Mouse (Mus musculus): ENCODE measurements around the gene L1cam. TPM values are rescaled to one million over a fixed set of nuclear protein-coding genes. Genes with fewer than 3 reads are reported as not detected.

L1cam gene
- polyA plus RNA-seq (2012; rRNA removed): 24.9 and 32.0 TPM in 2 replicates

DNA sequence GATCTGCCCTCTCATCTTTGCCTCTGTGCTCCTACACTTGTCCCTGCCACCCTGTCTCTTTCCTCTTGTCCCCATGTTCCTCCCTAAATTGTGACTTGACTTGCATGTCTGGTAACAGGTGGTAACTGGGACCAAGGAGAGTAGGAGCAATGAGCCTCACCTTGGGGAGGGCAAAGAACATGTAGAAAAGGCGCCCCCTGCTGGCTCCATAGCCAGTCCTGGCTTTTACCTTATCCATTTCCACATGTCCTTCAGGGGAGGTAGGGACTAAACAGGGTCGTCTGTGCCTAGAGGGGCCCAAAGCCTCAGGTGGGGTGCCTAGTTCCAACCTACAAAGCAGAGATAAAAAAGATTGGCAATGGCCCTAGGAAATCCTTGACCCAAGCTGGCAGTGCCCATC is at the start of gene L1cam:
Gene L1cam (minus strand): TSS at position 387 of the 400 bp plus-strand sequence.
- peak; percentile 43 for DNase-seq (ENCODE audit: low spot score)

DNA sequence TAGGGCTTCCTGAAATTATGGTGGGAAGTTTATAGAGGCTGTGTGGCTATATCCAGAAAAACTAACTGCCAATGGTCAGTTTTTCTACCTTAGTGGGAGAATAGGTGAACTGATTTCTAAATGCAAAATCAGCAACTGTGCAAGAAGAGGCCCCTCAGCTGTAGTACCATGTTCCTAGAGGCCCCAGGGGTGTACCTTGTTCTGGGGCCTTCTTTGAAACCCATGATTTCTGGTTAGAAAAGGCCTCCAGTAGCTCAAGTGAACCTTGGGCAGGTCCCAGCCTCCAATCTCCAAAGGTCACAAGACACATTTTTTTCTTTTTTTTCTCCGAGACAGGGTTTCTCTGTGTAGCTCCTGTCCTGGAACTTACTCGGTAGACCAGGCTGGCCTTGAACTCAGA is 46.4 kb upstream of the L1cam start:
- no peak for DNase-seq (ENCODE audit: low spot score)

DNA sequence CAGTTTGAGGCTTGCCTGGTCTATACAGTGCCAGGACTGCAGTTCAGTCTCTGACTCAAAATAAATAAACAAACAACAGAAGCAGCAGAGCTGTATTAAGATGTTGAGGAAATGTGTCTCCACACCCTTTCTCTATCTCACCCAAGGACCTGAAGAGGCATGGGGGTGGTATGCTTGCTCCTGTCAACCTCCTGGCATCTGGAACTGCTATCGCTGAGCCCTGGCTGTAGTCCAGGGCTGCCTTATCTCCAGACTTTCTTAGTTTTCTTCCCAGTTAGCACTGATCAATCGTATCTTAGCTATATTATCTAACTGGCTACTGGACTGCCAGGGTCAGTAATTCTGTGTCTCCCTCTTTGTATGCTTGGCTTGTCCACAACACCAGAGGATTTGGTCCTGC is 46.0 kb upstream of the L1cam start:
- DNase-seq (ENCODE audit: low spot score): no peak

DNA sequence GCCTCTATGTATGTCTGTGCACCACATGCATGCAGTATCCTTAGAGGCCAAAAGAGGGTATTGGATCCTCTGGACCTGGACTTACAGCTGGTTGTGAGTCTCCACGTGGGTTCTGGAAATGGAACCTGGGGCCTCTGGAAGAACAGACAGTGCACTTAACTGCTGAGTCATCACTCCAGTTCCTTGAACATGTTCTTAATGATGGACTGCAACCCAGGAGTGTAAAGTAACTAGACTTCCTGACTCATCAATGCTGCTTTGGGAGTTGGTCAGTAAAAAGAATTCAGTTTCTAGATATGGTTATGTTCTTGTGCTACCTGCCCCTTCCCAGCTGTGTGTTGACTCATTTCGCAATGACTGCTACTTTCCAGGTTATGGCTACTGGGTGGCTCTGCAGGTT is 36.0 kb upstream of the L1cam start:
- no peak for DNase-seq (ENCODE audit: low spot score)

DNA sequence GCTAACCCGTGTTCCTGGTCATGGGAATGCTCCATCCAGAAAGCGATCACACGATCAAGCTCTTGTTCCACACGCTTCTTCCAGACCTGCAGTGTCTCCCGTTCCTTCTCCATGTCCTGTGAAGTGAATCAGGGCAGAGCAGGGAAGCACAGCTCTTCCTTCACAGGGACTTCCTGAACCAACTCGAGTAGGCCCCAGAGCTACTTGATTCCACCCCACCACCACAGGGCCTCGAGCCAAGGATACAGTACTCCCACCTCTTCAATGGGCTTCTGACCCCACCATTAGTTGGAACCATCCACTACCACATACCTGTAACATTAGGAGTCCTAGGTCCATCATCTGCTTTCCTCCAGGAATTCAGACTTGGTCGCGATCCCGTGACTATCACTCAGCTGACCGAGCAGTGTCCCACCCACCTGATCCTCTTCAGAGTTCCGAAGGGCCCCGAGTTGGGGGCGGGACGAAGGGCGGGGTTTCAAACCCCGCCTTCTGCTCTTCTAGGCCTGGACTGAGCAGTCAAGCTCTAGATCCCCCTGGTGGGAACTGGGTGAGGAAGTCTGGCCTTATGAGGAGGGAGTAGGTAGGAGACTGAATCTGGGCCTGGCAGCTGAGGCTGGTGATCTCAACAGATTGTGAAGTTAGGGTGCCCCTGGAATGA is 34.6 kb upstream of the L1cam start, which contains the start of gene Renbp:
Gene Renbp (minus strand): TSS at position 449 of the 661 bp plus-strand sequence.
- DNase-seq (ENCODE audit: low spot score): no peak

DNA sequence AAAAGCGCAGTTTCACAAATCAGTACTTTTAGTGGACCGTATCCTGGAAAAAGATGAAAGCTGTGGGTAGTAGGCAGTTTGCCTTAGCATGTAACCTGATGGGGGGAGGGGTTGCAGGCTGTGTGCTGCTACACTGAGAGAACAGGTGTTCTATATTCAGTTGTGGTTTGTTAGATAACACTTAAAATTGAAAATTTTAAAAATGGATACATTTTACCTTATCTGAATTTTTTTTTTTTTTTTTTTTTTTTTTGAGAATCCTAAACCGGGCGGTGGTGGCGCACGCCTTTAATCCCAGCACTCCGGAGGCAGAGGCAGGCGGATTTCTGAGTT is 26.6 kb upstream of the L1cam start:
- DNase-seq (ENCODE audit: low spot score): no peak

DNA sequence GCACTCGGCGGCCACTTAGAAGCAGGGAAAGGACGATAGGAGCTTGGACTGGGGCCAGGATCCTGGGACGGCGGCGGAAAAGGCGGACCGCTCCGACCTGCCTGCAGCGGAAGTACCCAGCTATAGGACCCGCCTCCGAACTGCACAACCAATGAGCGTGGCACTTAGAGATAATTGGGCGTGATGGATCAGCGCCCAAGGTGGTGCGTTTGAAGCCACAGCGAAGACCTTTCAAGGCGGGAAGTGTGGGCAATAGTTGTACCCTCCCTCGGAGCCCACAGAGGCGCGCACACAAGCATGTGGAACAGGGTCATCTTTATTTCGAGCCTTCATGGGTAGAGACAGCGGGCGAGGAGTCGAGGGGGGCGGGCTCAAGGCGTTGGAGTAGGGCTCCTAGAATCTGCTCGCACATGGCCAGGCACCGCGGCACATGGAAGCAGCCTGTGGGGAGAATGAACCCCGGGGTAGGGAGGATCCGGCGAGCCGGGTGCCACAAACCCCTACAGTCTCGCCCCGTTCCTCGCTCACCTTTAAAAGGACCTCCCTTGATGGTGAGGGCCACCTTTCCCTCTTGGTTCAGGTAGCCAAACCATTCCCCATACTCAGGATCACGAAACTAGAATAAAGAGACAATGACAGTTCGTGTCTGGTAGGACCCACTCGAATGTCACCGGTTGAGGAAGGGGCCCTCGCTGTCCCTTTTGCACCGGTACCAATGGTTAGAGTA is 26.1 kb upstream of the L1cam start, which contains the start of the genes Arhgap4 and Naa10:
Gene Arhgap4 (minus strand): TSS at position 48 of the 727 bp plus-strand sequence.
Gene Naa10 (minus strand): TSS at position 122 of the 727 bp plus-strand sequence.
- DNase-seq (ENCODE audit: low spot score): peak; percentile 64

DNA sequence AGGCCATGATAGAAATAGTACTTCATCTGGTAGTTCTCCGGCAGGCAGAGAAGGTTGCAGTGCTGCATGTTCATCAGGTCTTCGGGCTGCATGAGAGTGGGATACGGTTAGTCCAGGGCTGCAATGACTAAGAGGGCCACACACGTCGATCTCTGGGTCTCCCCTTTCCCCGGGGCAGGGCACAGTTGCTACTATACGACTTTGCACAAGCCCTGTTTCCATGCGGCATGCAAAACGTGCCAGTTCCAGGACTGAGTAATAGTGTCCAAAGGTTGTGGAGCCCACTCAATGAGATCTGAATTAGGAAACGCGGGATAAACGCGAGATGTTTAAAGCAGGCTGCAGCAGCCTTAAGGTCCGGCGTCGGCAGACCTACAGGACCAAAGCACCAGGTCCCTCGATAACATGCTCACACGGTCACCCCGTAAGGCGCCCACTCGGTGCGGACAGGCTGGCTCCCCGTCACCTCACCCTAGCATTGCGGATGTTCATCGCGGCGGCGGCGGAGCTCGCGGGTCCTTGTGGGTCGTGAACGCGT is 25.4 kb upstream of the L1cam start:
- no peak for DNase-seq (ENCODE audit: low spot score)

DNA sequence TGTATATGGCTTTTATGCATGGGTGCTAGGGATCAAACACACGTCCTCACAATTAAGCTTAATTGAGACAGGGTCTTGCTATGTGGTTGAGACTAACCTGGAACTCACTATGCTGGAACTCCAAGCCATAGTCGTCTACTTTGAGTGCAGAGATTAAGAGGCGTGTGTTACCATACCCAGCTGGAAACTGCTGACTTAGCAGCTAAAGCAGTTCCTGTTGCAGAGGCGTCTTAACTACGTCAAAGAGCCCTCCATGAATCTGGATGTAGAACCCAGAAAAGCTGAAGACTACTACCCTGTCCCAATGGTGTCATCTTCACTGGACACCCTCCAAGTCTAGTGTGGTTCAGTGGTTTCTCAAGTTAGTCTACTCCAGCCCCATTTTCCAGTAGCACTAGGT is 22.7 kb upstream of the L1cam start:
- no peak for DNase-seq (ENCODE audit: low spot score)

DNA sequence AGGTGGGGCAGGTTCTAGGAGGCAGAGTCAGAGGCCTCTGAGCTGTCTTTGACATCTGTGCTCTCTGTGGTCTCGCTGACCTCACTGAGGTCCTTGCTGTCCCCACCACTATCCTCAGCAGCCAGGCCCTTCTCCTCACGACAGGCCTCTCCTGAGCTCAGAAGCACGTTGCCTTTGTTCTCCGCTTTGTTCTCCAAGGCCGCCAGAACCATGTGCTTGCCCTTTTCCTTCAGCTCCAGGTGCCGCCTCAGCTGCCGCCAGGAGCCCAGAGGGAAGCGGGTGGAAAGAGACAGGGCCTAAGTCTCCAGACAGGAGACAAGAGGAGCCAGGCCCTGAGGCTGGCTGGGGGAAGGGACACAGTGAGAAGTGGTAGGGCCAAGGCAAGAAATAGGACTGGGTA is 21.0 kb upstream of the L1cam start:
- no peak for DNase-seq (ENCODE audit: low spot score)

DNA sequence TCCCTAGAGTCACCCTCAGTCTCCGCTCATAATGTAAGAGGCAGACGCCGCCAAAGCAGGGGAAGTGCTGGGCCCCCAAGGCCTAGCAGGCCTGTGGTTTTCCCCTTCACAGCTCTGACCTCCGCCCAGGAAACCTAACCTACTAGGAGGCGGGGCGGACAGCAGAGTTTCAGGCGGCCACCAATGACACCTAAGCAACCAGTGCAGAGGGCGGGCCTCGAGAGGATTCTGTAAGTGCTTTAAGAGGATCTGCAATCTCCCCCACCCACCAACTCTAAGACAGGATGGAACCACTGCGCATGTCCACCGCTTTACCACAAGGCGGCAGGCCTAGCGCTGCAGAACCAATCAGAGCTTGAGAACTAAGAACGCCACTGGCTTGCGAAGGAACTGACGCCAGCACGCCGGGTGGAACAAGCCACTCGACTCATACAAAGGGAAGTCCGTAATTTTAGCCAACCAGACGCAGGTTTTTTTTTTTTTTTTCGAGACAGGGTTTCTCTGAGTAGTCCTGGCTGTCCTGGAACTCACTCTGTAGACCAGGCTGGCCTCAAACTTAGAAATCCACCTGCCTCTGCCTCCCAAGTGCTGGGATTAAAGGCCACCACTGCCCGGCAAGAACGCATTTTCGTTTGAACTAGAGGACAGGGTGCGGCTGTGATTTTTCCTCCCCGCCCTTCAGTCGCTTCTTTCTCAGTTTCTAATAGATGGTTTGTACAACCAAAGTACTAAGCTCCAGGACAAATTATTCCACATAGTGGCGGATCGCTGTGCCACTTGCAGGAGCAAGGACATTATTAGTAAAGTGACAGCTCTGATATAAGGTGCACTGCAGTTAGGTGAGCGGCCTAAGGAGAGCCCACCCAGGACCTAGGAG is 19.2 kb upstream of the L1cam start:
- peak; percentile 36 for DNase-seq (ENCODE audit: low spot score)

DNA sequence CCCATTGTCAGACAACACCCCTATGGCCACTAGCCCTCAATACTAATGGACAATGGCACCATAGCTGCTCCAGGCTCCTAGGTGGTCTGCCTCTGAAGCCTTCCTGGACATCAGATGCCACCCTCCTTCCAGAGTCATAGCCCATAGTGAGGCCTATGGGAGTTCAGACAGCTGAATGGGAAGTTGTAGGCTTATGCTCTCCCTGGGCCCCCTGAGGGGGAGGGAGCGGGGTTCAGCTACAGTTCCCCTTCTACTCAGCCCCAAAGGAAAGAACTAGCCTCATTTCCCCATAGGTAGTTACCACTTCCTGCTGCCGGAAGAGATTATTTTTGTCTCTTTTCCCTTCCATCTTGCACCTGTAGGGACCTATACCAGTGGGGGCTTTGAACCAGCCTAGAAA is 15.7 kb upstream of the L1cam start:
- DNase-seq (ENCODE audit: low spot score): no peak

DNA sequence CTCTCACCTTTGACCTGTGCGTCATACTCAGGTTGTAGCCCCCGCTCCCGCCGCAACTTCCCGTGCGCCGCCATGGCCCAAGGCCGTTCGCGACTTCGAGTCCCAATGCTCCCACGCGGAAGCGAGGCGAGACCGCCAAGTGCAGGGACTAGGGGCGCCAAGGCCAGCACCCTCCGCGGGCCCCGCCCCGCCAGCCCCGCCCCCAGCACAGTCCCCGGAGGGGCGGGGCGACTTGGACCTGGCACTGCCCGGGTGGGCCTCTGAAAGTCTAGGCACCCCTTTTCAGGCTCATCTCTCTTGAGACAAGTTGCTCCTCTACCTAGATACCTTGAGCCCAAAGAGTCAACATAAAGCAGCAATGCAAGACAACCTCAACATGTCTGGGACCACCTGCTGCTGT is 15.3 kb upstream of the L1cam start:
- no peak for DNase-seq (ENCODE audit: low spot score)

DNA sequence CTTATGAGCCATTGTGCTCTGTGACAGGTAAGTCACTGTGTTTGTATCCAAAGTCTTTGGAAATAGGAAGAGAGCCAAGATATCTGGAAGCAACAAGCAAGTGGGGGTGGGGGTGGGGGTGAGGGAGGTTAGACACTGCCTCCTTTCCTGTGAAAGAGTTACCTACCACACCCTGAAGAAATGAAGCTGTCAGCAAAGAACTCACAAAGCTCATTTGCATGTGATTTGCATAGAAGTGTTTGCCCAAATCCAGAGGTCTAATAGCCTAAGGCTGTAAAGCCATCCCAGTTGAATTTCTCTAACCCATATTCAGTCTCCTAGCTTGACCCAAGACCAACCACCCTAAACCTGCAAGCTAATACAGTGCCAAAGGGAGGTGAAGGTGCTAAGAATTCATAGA is 14.5 kb upstream of the L1cam start:
- no peak for DNase-seq (ENCODE audit: low spot score)

DNA sequence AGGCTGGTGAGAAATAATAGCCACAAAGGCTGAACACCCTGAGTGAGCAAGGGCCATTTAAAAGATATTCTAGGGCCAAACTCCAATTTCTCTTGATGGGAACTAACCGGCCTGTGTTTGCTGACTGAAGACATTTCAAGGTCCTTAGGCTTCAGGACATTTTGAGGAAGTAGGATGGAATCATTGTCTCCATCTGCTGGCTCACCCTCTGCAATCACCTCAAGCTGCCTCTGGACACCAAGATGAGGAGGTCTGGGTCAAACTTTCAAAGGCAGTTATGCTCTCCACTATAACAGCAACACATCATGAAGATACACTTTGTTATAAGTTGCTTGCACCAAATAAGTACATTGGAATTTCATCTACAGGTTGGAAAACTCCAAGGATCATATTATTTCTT is 14.1 kb upstream of the L1cam start:
- DNase-seq (ENCODE audit: low spot score): no peak

DNA sequence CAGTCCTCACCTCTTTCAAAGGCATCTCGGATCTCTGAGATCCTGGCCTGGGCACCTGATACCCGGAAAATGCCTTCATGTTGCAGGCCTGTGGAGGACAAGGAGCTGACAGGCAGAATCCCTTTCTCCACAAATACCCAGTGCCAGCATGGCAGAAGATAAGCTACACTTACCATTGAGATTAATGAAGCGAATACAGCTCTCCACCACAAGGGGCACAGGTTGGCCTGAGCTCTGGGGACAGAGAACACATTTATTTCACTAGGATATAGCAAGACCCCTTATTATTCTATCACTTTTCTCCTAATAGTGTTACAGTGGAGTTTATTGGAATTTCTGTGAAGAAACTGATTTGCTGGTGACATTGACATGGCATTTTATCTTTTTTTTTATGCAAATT is 2.1 kb upstream of the L1cam start:
- DNase-seq (ENCODE audit: low spot score): no peak

DNA sequence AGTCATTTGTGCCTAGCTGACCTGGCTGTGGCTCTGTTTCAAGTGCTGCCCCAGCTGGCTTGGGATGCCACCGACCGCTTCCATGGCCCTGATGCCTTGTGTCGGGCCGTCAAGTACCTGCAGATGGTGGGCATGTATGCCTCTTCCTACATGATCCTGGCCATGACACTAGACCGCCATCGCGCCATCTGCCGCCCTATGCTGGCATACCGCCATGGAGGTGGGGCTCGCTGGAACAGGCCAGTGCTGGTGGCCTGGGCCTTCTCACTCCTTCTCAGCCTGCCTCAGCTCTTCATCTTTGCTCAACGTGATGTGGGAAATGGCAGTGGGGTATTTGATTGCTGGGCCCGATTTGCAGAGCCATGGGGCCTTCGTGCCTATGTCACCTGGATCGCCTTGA is 3.1 kb downstream of the L1cam start:
- no peak for DNase-seq (ENCODE audit: low spot score)

DNA sequence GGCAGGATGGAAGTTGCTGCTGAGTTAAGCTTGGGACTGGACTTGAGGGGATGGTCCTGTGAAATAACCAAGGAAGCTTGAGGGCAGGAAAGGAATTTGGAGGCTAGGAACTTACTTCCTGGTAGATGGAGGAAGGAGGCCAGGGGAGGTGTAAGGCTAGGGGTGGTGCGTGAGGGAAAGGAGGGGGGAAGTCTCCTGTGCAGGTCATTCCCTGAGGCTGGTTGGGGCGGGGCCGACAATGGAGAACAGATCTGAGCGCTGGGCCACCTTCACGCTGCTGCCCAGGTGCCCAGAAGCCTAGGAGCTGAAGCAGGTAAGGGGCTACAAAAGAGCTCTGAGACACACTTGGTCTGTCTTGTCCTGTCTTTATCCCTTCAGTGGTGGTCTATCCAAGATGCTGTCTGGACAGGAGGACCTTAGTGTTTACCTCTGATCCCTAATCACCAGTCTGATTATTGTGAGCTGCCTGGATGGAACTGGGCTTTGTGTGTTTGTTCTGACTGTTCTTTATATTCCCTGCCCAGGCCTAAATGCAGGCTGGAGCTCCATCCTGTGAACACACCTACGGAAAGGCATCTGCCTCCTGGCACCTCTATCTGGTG is 4.3 kb downstream of the L1cam start, which contains the start of gene Avpr2:
Gene Avpr2 (plus strand): TSS at position 552 of the 602 bp plus-strand sequence.
- no peak for DNase-seq (ENCODE audit: low spot score)

DNA sequence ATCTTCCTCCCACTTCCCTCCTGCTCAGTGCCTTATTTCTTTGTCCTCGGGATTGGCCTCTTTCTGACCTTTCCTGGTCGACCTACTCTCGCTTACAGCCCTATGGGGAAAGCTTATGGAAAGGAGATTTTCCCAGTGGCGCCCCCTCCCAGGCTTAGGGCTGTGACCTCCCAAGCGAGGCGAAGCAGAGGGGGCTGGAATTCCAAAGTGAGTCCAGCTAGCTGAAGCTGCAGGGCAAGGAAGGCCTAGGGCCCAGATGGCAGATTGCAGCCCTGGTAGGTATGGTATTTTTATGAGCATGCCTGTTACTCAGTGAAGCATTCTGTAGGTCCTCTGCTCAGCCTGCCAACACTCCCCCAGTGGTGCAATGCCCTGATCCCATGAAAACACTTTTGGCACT is 14.4 kb downstream of the L1cam start:
- no peak for DNase-seq (ENCODE audit: low spot score)

DNA sequence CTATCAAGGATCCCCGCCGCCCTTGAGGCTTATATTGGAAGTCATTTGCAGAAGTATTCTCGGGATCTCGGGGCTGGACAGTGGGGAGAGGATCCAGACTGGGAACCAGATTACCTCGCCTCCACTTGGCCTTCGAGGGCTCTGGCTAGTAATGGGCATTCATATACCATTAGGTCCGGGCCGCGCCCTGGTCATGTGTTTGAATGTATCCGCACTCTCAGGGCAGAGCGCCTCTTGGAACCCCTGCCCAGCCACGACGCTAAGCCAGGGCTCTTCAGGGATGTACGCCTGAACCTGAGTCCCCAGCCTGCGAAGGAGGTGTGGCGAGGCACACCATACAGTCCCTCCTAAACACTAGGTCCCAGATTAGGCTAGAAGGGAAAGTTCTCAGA is 14.9 kb downstream of the L1cam start:
- DNase-seq (ENCODE audit: low spot score): no peak

DNA sequence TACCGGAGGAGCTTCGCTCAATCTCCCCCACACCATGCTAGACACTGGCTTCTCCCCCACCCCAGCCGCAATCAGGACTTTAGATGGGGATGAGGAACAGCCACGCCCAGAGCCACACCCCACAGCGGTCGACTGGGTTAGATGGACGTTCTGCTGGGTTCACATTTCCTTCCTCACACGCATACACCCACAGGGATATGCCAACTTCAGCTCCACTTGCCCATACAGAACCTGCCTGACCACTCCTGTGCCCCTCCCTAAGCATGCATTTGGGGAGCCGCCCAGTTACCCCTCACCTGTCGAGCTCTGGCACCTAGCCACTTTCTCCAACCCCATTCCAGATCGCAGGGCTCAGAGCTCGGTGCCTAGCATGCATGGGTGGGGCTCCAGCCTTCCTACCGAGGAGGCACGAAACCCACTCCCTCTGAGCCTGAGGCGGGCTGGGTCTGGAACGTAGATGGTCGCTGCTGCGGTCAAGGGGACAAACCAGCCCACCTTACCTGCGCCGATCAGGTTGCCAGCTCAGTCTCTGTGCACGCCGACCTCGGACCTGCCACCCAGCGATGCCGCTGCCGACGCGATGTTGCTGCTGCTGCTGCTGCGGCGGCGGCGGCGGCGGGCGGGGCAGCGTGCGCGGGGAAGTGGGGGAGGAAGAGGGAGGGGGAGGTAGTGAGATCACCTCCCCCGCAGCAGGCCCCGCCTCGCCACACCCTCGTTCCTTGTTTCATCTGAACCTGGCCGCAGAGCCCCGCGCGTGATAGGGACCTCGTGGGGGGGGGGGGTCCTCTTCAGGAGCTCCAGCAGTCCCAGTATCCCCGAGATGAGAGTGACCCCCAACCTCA is 15.5 kb downstream of the L1cam start:
- peak; percentile 38 for DNase-seq (ENCODE audit: low spot score)

All from urinary bladder, adult 2 months (tissue).